Mouse (Mus musculus) heart, embryonic 11.5 days (tissue): ENCODE results near the gene Parn. TPM values are rescaled to one million over a fixed set of nuclear protein-coding genes. Genes with fewer than 3 reads are reported as not detected.
"Not testable (repeated sequence)": the region's sequence is repeated elsewhere in the genome, so short reads cannot be mapped to it uniquely, and the experiment has no call there.

Source experiments
- ATAC-seq: fragments of 200-750 bp; cut with Nextera tagmentation; replicated peaks from 2 replicates; pipeline ENCODE4 v1.8.0; 2017; ENCODE audit warnings: moderate library complexity; ENCODE audit not compliant: insufficient number of reproducible peaks, low FRiP score, low TSS enrichment
- H3K27ac ChIP-seq: fragments of 300-500 bp; sonication (generic); 2 replicates; pipeline ENCODE4 v1.5.1; 2014; ENCODE audit warnings: mild to moderate bottlenecking, low read depth, low read length
- H3K27me3 ChIP-seq: fragments of 300-500 bp; sonication (generic); 2 replicates; pipeline ENCODE4 v1.6.1; 2014; ENCODE audit warnings: mild to moderate bottlenecking, low read length, mixed read lengths; ENCODE audit not compliant: control insufficient read depth, insufficient read depth
- H3K36me3 ChIP-seq: fragments of 300-500 bp; sonication (generic); 2 replicates; pipeline ENCODE4 v1.6.1; 2014; ENCODE audit warnings: mild to moderate bottlenecking, low read length, moderate library complexity, mixed read lengths; ENCODE audit not compliant: control insufficient read depth, insufficient read depth
- H3K4me1 ChIP-seq: fragments of 300-500 bp; sonication (generic); 2 replicates; pipeline ENCODE4 v1.6.1; 2014; ENCODE audit warnings: low read length; ENCODE audit not compliant: control insufficient read depth, insufficient read depth
- H3K4me2 ChIP-seq: fragments of 300-500 bp; sonication (generic); 2 replicates; pipeline ENCODE4 v1.6.1; 2014; ENCODE audit warnings: mild to moderate bottlenecking, moderate library complexity
- H3K4me3 ChIP-seq: fragments of 300-500 bp; sonication (generic); 2 replicates; pipeline ENCODE4 v1.5.1; 2014; ENCODE audit warnings: low read depth, low read length
- H3K9ac ChIP-seq: fragments of 300-500 bp; sonication (generic); 2 replicates; pipeline ENCODE4 v1.6.1; 2014; ENCODE audit warnings: mild to moderate bottlenecking, low read depth, low read length, moderate library complexity
- H3K9me3 ChIP-seq: fragments of 300-500 bp; sonication (generic); replicated peaks from 2 replicates; pipeline ENCODE4 v1.6.1; 2016; ENCODE audit warnings: low read length; ENCODE audit not compliant: control insufficient read depth
- WGBS: fragments of 180-500 bp; shearing (Covaris S2); extraction: QIAGEN DNeasy Blood & Tissue Kit; methylation state at CpG from one replicate; pipeline ENCODE4 v1.1.7; 2014; ENCODE audit not compliant: insufficient replicate concordance; 5-methylcytosine and 5-hydroxymethylcytosine counted together
- polyA plus RNA-seq: library from polyadenylated mRNA; unstranded; fragments of >200 nt; fragmentation: Nextera tagmentation; extraction: Ambion mirVana; gene quantifications from 2 replicates; pipeline ENCODE4 v1.2.1, GENCODE M21; 2014

The Parn gene
- polyA plus RNA-seq, 1 experiment from 2014 or later, result 24.4 TPM

- no peak overlapping the region for H3K9ac ChIP-seq
- 77% methylated on average over 5 of the region's 5 CpGs for WGBS
- peak overlapping the region; percentile 78 for H3K4me2 ChIP-seq
- no peaks in the 10 kb centered on the region for H3K27me3 ChIP-seq
- peaks cover 13% of the 10 kb centered on the region for H3K4me1 ChIP-seq
- no peaks in the 10 kb centered on the region for H3K9me3 ChIP-seq
- H3K4me3 ChIP-seq, result peak overlapping the region; percentile 83
- H3K27ac ChIP-seq, result no peak overlapping the region
- ATAC-seq, result no peak
- peaks cover 7% of the 10 kb centered on the region; the same call in 1 of the 2 replicates for H3K36me3 ChIP-seq
Observed at GRCm38 (mm10) chr16:13673114-13673513, 5.1 kb upstream of the Parn start.

GRCm38 (mm10) chr16:13672386-13672898 lies 4.5 kb upstream of the Parn start:
- no peaks in the 10 kb centered on the region for H3K9me3 ChIP-seq
- no peaks in the 10 kb centered on the region for H3K27me3 ChIP-seq
- ATAC-seq, result peak; percentile 58
- H3K4me1 ChIP-seq, result peaks cover 14% of the 10 kb centered on the region
- H3K9ac ChIP-seq, result peak overlapping the region; percentile 95
- WGBS, result 1% methylated on average over 20 of the region's 20 CpGs
- H3K36me3 ChIP-seq, result peaks cover 4% of the 10 kb centered on the region; the same call in 1 of the 2 replicates
- peak overlapping the region; percentile 84 for H3K27ac ChIP-seq
- H3K4me3 ChIP-seq, result peak overlapping the region; percentile 83
- H3K4me2 ChIP-seq, result peak overlapping the region; percentile 78

DNA sequence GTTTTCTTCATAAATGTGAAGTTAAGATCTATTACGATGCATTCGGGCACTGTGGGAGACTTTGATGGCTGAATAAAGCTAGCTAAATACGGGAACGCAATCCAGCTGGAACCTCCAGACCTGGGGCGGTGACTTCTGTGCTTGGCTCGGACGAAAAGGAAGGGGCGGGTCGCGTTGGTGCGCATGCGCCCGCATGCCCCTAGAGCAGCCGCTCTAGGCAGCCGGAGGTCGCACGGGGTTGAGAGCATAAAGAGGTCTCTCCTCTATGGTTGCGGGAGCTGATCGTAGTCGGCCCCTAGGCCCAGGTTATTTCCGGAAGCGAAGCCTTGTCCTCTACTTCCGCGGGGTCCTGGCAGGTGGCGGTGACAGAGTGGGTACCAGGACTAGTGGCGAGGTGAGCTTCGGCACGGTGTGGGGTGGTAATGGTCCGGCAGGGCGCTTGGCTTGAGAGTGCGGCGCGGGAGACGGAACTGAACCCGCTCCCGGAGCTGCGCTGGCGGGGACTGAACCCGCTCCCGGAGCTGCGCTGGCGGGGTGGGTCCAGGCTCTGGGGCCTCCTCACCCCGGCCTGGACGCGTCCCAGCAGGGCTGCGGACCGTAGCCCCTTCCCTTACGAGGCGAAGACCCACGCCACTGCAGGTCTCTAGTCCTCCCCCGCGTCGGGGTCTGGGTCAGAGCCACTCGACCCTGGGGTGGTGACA lies 3.9 kb upstream of the Parn start, which contains the start of the genes Bfar and 3110001I22Rik:
TSS of gene Bfar (plus strand) at position 174 of the 701 bp plus-strand sequence.
TSS of gene 3110001I22Rik (plus strand) at position 245 of the 701 bp plus-strand sequence.
- peak within 1 kb of the TSS; percentile 83 for H3K4me3 ChIP-seq
- H3K9me3 ChIP-seq, result no peaks in the 10 kb centered on the region
- no peaks in the 10 kb centered on the region for H3K27me3 ChIP-seq
- no peaks in the 10 kb centered on the region for H3K36me3 ChIP-seq
- WGBS, result under 1% methylated on average over 54 of the region's 54 CpGs
- ATAC-seq, result peak; percentile 88
- peak within 1 kb of the TSS; percentile 84 for H3K27ac ChIP-seq
- H3K4me1 ChIP-seq, result peaks cover 19% of the 10 kb centered on the region
- H3K4me2 ChIP-seq, result peak within 1 kb of the TSS; percentile 78
- peak within 1 kb of the TSS; percentile 95 for H3K9ac ChIP-seq

DNA sequence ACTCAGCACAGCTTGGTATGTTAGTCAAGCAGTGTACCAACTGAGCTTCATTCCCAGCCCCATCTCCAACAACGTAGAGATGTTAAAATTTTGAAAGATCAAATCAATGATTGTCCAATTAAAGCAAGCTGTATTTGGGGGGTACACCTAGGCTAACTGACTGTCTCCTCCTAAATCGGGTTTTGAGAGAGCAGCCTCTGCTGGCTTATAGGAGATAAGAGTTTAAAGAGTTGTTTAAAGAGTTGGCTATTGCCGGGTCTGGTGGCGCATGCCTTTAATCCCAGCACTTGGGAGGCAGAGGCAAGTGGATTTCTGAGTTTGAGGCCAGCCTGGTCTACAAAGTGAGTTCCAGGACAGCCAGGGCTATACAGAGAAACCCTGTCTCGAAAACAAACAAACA lies 2.9 kb upstream of the Parn start:
- peaks cover 19% of the 10 kb centered on the region for H3K4me1 ChIP-seq
- not testable (repeated sequence) for H3K27me3 ChIP-seq, H3K36me3 ChIP-seq, H3K9me3 ChIP-seq, H3K9ac ChIP-seq, ATAC-seq
- H3K27ac ChIP-seq, result peak overlapping the region; percentile 84; the same call in 1 of the 2 replicates
- H3K4me3 ChIP-seq, result peak overlapping the region; percentile 83; the same call in 1 of the 2 replicates
- WGBS, result 72% methylated on average over 5 of the region's 5 CpGs
- peak overlapping the region; percentile 78; the same call in 1 of the 2 replicates for H3K4me2 ChIP-seq

- H3K27ac ChIP-seq, result no peak overlapping the region
- no peak overlapping the region for H3K4me3 ChIP-seq
- no peaks in the 10 kb centered on the region; the same call in 1 of the 2 replicates for H3K36me3 ChIP-seq
- 95% methylated on average over 1 of the region's 1 CpGs for WGBS
- H3K4me1 ChIP-seq, result peaks cover 19% of the 10 kb centered on the region
- H3K9me3 ChIP-seq, result no peaks in the 10 kb centered on the region
- H3K27me3 ChIP-seq, result no peaks in the 10 kb centered on the region
- H3K9ac ChIP-seq, result no peak overlapping the region
- ATAC-seq, result no peak
- H3K4me2 ChIP-seq, result no peak overlapping the region
Observed at GRCm38 (mm10) chr16:13669282-13669681, 1.3 kb upstream of the Parn start.

- H3K4me2 ChIP-seq, result peak overlapping the region; percentile 90
- H3K4me1 ChIP-seq, result peaks cover 19% of the 10 kb centered on the region
- no peak for ATAC-seq
- peak overlapping the region; percentile 75 for H3K27ac ChIP-seq
- peak overlapping the region; percentile 78 for H3K4me3 ChIP-seq
- peak overlapping the region; percentile 85; the same call in 1 of the 2 replicates for H3K9ac ChIP-seq
- 68% methylated on average over 10 of the region's 10 CpGs for WGBS
- H3K27me3 ChIP-seq, result no peaks in the 10 kb centered on the region
- H3K36me3 ChIP-seq, result no peaks in the 10 kb centered on the region; the same call in 1 of the 2 replicates
- H3K9me3 ChIP-seq, result no peaks in the 10 kb centered on the region
Observed at GRCm38 (mm10) chr16:13668402-13669108, 585 bp upstream of the Parn start.

DNA sequence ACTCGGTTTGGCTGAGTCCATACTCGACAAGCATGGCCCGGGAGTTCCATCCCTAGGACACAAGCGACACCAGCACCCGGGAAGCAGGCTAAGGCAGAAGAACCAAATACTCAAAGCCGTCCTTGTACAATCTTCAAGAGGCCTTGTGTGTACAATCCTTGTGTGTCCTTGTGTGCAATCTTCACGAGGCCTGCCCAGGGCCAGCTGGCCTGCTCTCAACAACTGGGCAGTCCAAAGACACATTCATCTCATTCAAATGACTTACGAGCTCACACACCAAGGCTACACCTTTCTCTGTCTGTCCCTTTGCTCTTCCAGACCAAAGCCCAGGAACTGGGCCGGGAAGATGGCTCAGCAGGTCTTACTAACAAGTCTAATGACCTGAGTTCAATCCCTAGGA lies 7.2 kb downstream of the Parn start:
- H3K36me3 ChIP-seq, result peaks cover 8% of the 10 kb centered on the region
- 93% methylated on average over 9 of the region's 9 CpGs for WGBS
- no peaks in the 10 kb centered on the region for H3K9me3 ChIP-seq
- ATAC-seq, result no peak
- H3K4me2 ChIP-seq, result no peak overlapping the region
- H3K4me1 ChIP-seq, result no peaks in the 10 kb centered on the region
- H3K4me3 ChIP-seq, result no peak overlapping the region
- no peak overlapping the region for H3K27ac ChIP-seq
- H3K27me3 ChIP-seq, result no peaks in the 10 kb centered on the region
- no peak overlapping the region for H3K9ac ChIP-seq

DNA sequence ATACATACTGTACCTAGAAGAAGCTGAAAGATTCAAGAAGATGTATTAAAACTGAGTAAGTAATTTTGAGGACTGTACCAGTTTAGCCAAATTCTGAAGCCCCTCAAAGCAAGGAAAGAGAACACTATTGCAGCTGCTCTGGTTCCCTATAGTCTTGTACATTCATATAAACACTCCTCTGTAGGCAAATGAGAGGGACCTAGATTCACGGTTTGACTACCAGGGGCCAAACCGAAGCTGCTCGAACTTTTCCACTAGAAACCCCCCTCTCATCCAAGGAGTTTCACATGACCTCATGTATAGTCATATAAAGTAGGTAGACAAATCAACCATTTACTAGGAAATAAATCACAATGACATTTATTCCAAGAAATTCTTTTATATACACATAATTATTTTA lies 9.1 kb downstream of the Parn start:
- peaks cover 12% of the 10 kb centered on the region for H3K36me3 ChIP-seq
- no peaks in the 10 kb centered on the region for H3K27me3 ChIP-seq
- WGBS, result 90% methylated on average over 3 of the region's 3 CpGs
- H3K27ac ChIP-seq, result no peak overlapping the region
- H3K4me3 ChIP-seq, result no peak overlapping the region
- no peaks in the 10 kb centered on the region for H3K4me1 ChIP-seq
- H3K9ac ChIP-seq, result no peak overlapping the region
- H3K9me3 ChIP-seq, result no peaks in the 10 kb centered on the region
- ATAC-seq, result no peak
- no peak overlapping the region for H3K4me2 ChIP-seq
